Mouse (Mus musculus) thymus, adult 2 months (tissue): ENCODE measurements at regions not wholly inside any gene's neighbourhood (a gene's known extent, or its start where the extent isn't known, plus 50 kb on each side); places are given as distances from the start of the nearest gene placed in this dataset.

Experiments used
- CTCF ChIP-seq: fragments of 200-500 bp; IDR thresholded peaks from 2 replicates; pipeline ENCODE4 v1.5.1; 2012; ENCODE audit warnings: mild to moderate bottlenecking, control low read depth, low read length, moderate library complexity, borderline replicate concordance; ENCODE audit not compliant: control insufficient read depth, poor library complexity, insufficient read depth; ENCODE audit errors: extremely low read depth
- POLR2A ChIP-seq: fragments of 200-500 bp; IDR thresholded peaks from 2 replicates; pipeline ENCODE4 v1.6.1; 2012; ENCODE audit warnings: mild to moderate bottlenecking, low read length, control low read depth, moderate library complexity; ENCODE audit not compliant: control insufficient read depth, poor library complexity, insufficient read depth; ENCODE audit errors: extremely low read depth

DNA sequence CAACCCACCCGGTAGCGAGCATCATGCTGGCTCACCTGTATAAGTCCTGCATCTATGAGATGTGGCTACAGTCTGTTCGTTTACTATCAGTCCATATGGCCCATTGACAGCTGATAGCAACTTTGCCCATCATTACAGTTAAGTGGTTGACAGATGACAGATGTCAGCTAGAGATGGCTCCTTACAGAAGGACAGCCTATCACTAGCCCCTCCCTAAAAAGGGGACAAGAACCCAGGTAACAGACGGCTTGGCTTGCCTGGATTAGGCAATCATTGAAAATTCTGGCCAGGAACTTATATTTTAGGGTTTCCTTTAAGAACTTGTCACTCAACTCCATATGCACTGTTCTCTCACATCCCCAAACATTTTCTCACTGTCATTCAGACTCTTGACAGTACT, 434.2 kb upstream of the Arglu1 start:
- TF ChIP-seq CTCF = no peak
- no peak for TF ChIP-seq POLR2A
